Mouse (Mus musculus): ENCODE measurements around the gene Mapkap1. TPM values are rescaled to one million over a fixed set of nuclear protein-coding genes. Genes with fewer than 3 reads are reported as not detected.

The Mapkap1 gene
- total and polyA plus RNA-seq, 3 experiments, result 39.4 to 45.8 (median 40.7) TPM

GRCm38 (mm10) chr2:34608917-34609316, 202.3 kb downstream of the Mapkap1 start:
- peaks cover 7% of the 10 kb centered on the region for H3K9me3 ChIP-seq (replicated peaks; ENCODE audit: low read length)
- dilution Hi-C loops (cut with MboI; ENCODE audit: extremely low pct_ligation_motif_present, extremely low pct_unique_long_range_greater_than_20kb, low sequenced_read_pairs) (no loop called here), in situ Hi-C loops (cut with MboI; ENCODE audit: low pct_ligation_motif_present, low pct_unique_long_range_greater_than_20kb, low sequenced_read_pairs) (no loop called here)
- H3K4me1 ChIP-seq (ENCODE audit: control insufficient read depth in 1 of 2, insufficient read depth in 2 of 2), result no peaks in the 10 kb centered on the region
- no peak overlapping the region for H3K9ac ChIP-seq (ENCODE audit: insufficient read depth, low read depth)
- no peak overlapping the region for H3K4me2 ChIP-seq (ENCODE audit: insufficient read depth, low read depth, poor library complexity, severe bottlenecking)
- DNase-seq (ENCODE audit: extremely low read depth), result no peak
- no peak overlapping the region for H3K4me3 ChIP-seq (replicated peaks in 1 of 3; ENCODE audit: low read depth in 2 of 3, low read length in 2 of 3, poor library complexity in 1 of 3)
- peaks cover 0 to 29% of the 10 kb centered on the region in 2 experiments for H3K36me3 ChIP-seq (replicated peaks in 1 of 2; ENCODE audit: control insufficient read depth in 1 of 2, insufficient read depth in 1 of 2, low read length in 1 of 2)
- no peaks in the 10 kb centered on the region for H3K27me3 ChIP-seq (replicated peaks)
- H3K79me2 ChIP-seq (replicated peaks; ENCODE audit: control insufficient read depth, extremely low read depth, insufficient read depth, poor library complexity, severe bottlenecking), result no peaks in the 10 kb centered on the region
- TF ChIP-seq ZC3H11A (IDR thresholded peaks at IDR 0.05; ENCODE audit: low read depth, low read length), result no peak
- TF ChIP-seq CTCF (conservative IDR thresholded peaks at IDR 0.05 in 1 of 2, IDR thresholded peaks at IDR 0.05 in 1 of 2; ENCODE audit: low read depth in 2 of 2, low read length in 2 of 2), result no peak
- TF ChIP-seq MEF2A (IDR thresholded peaks at IDR 0.05; ENCODE audit: borderline replicate concordance, low read depth, low read length), result no peak
- no peak for TF ChIP-seq CHD1 (IDR thresholded peaks at IDR 0.05; ENCODE audit: low read depth, low read length)
- no peak for TF ChIP-seq RAD21 (IDR thresholded peaks at IDR 0.05; ENCODE audit: low read depth, low read length)
- TF ChIP-seq MAZ (IDR thresholded peaks at IDR 0.05; ENCODE audit: low read depth, low read length), result no peak
- TF ChIP-seq NELFE (IDR thresholded peaks at IDR 0.05; ENCODE audit: low read depth, low read length), result no peak
- TF ChIP-seq TBP (conservative IDR thresholded peaks at IDR 0.05; ENCODE audit: low read depth, low read length), result no peak
- TF ChIP-seq ZMIZ1 (IDR thresholded peaks at IDR 0.05; ENCODE audit: low read depth, low read length), result no peak
- no peak for TF ChIP-seq POLR2AphosphoS2 (IDR thresholded peaks at IDR 0.05; ENCODE audit: low read depth, low read length)
- H3K27ac ChIP-seq (ENCODE audit: insufficient read depth, low read depth), result no peak overlapping the region

DNA sequence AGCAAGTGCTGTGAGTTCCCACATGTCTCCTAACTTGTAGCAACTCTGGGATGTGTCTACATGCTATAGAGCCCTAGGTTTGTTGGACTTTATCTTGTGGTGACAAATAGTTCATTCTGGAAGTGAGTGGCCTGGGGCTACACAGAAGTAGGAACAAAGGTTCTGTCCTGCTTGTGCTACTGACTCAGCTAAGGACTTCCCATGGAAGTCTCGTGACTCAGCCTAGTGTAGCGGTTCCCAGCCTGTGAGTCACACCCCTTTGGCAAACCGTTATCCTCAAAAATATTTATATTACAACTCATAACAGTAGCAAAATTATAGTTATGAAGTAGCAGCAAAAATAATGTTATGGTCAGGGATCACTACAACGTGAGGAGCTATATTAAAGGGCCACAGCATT, 202.9 kb downstream of the Mapkap1 start:
- H3K4me3 ChIP-seq (replicated peaks in 1 of 3; ENCODE audit: low read depth in 2 of 3, low read length in 2 of 3, poor library complexity in 1 of 3), result no peak overlapping the region
- dilution Hi-C loops (cut with MboI; ENCODE audit: extremely low pct_ligation_motif_present, extremely low pct_unique_long_range_greater_than_20kb, low sequenced_read_pairs) (no loop called here), in situ Hi-C loops (cut with MboI; ENCODE audit: low pct_ligation_motif_present, low pct_unique_long_range_greater_than_20kb, low sequenced_read_pairs) (no loop called here)
- H3K27ac ChIP-seq (ENCODE audit: insufficient read depth, low read depth), result no peak overlapping the region
- H3K9me3 ChIP-seq (replicated peaks; ENCODE audit: low read length), result peaks cover 7% of the 10 kb centered on the region
- H3K27me3 ChIP-seq (replicated peaks), result no peaks in the 10 kb centered on the region
- H3K4me1 ChIP-seq (ENCODE audit: control insufficient read depth in 1 of 2, insufficient read depth in 2 of 2), result no peaks in the 10 kb centered on the region
- H3K79me2 ChIP-seq (replicated peaks; ENCODE audit: control insufficient read depth, extremely low read depth, insufficient read depth, poor library complexity, severe bottlenecking), result no peaks in the 10 kb centered on the region
- TF ChIP-seq ZC3H11A (IDR thresholded peaks at IDR 0.05; ENCODE audit: low read depth, low read length) (no peak), USF2 (conservative IDR thresholded peaks at IDR 0.05; ENCODE audit: low read depth, low read length) (no peak), MAFK (IDR thresholded peaks at IDR 0.05; ENCODE audit: insufficient replicate concordance, low read length) (no peak), ETS1 (conservative IDR thresholded peaks at IDR 0.05; ENCODE audit: low read depth, low read length) (no peak), POLR2A (IDR thresholded peaks at IDR 0.05; ENCODE audit: low read depth, low read length) (no peak), NRF1 (IDR thresholded peaks at IDR 0.05; ENCODE audit: low read depth, low read length) (no peak), GABPA (IDR thresholded peaks at IDR 0.05; ENCODE audit: insufficient replicate concordance, low read depth, low read length) (no peak), KAT2A (IDR thresholded peaks at IDR 0.05; ENCODE audit: insufficient replicate concordance, low read length) (no peak), TBP (conservative IDR thresholded peaks at IDR 0.05; ENCODE audit: low read depth, low read length) (no peak), RAD21 (IDR thresholded peaks at IDR 0.05; ENCODE audit: low read depth, low read length) (no peak), JUN (IDR thresholded peaks at IDR 0.05; ENCODE audit: insufficient read depth, low read depth, low read length) (no peak)
- peaks cover 0 to 35% of the 10 kb centered on the region in 2 experiments for H3K36me3 ChIP-seq (replicated peaks in 1 of 2; ENCODE audit: control insufficient read depth in 1 of 2, insufficient read depth in 1 of 2, low read length in 1 of 2)
- no peak for DNase-seq (ENCODE audit: extremely low read depth)
- no peak overlapping the region for H3K4me2 ChIP-seq (ENCODE audit: insufficient read depth, low read depth, poor library complexity, severe bottlenecking)
- H3K9ac ChIP-seq (ENCODE audit: insufficient read depth, low read depth), result no peak overlapping the region

Measured in CH12.LX (cell line).